Mouse (Mus musculus) ovary, postnatal 14 days (tissue): Measurements from ENCODE around the gene Idnk.

ENCODE experiments used
- DNase-seq: peaks from one replicate; pipeline ENCODE4 v3.0.0; 2022; ENCODE audit warnings: low spot score

Idnk gene

GRCm38 (mm10) chr13:58193221-58193620 lies 35.8 kb downstream of the Idnk start:
- no peak for DNase-seq

GRCm38 (mm10) chr13:58194908-58195307 lies 37.5 kb downstream of the Idnk start:
- DNase-seq, result no peak

- no peak for DNase-seq
Observed at GRCm38 (mm10) chr13:58197211-58197610, 39.8 kb downstream of the Idnk start.

- no peak for DNase-seq
Observed at GRCm38 (mm10) chr13:58197981-58198640, 40.7 kb downstream of the Idnk start.

GRCm38 (mm10) chr13:58201343-58201742 lies 43.9 kb downstream of the Idnk start:
- no peak for DNase-seq

GRCm38 (mm10) chr13:58201908-58202307 lies 44.5 kb downstream of the Idnk start:
- DNase-seq, result no peak

GRCm38 (mm10) chr13:58202903-58203302 lies 45.5 kb downstream of the Idnk start:
- no peak for DNase-seq

- DNase-seq, result no peak
Observed at GRCm38 (mm10) chr13:58204202-58204601, 46.8 kb downstream of the Idnk start.

GRCm38 (mm10) chr13:58204986-58205385 lies 47.5 kb downstream of the Idnk start:
- no peak for DNase-seq

GRCm38 (mm10) chr13:58206084-58206483 lies 48.6 kb downstream of the Idnk start:
- no peak for DNase-seq

- DNase-seq, result no peak
Observed at GRCm38 (mm10) chr13:58210441-58210840, 53.0 kb downstream of the Idnk start.

- DNase-seq, result no peak
Observed at GRCm38 (mm10) chr13:58212530-58212929, 55.1 kb downstream of the Idnk start.

GRCm38 (mm10) chr13:58213801-58214200 lies 56.4 kb downstream of the Idnk start:
- no peak for DNase-seq
